Mouse (Mus musculus): ENCODE measurements around the gene Ttll4. TPM values are rescaled to one million over a fixed set of nuclear protein-coding genes. Genes with fewer than 3 reads are reported as not detected.

Gene Ttll4
- total RNA-seq, 2 experiments from 2014 or later: 14.1 to 23.3 TPM

DNA sequence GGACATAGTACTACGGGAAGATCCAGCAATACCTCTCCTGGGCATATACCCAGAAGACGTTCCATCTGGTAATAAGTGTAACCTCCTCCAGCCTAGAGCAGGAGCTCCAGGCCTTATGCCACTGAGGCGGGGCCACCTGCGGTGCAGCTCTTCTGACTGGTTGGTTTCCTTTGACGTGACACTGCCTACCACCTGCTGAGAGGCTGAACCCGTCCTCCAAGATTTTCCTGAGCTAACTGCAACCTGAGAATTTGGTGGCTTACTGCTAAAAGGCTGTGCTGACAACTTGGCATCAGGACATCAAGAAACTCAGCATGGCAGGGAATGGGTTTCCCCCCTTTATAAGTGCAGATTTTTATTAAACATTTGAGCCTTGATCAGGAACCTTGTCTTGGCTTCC, 48.0 kb downstream of the Ttll4 start:
- no peak for DNase-seq (ENCODE audit: low spot score in 2 of 2)

DNA sequence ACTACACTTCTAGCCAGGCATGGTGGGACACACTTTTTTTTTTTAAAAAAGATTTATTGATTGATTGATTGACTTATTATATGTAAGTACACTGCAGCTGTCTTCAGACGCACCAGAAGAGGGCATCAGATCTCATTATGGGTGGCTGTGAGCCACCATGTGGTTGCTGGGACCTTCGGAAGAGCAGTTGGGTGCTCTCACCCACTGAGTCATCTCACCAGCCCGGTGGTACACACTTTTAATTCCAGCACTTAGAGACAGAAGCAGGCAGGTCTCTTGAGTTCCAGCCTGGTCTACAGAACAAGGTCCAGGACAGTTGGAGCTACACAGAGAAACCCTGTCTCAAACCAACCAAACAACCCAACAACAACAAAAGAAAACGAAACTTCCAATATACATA, 50.5 kb downstream of the Ttll4 start:
- no peak for DNase-seq (ENCODE audit: low spot score in 2 of 2)

DNA sequence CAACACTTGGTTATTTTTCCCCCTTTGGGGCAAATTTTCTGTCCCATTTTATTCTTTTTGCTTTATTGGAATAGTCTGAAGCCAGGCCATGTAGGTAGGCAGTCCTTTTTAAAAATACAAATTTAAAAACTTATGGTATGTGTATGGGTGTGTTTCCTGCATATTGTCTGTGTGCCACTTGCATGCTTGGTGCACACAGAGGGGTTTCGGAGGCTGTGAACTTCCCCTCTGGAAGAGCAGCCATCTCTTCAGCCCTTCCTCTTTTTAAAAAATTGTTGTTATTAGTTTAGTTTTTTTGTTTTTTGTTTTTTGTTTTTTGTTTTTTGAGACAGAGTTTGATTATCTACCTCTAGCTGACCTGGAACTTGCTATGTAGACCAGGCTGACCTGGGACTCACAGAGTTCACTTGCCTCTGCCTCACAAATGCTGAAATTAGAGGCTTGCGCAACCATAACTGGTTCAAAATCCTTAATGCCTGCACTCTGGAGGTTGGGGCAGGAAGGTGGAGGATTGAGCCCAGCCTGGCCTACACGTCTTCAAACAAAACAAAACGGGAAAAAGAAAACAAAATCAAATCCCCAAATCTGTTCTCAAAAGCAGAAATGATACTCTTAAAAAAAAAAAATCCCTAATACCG, 51.0 kb downstream of the Ttll4 start:
- no peak for DNase-seq (ENCODE audit: low spot score in 2 of 2)

DNA sequence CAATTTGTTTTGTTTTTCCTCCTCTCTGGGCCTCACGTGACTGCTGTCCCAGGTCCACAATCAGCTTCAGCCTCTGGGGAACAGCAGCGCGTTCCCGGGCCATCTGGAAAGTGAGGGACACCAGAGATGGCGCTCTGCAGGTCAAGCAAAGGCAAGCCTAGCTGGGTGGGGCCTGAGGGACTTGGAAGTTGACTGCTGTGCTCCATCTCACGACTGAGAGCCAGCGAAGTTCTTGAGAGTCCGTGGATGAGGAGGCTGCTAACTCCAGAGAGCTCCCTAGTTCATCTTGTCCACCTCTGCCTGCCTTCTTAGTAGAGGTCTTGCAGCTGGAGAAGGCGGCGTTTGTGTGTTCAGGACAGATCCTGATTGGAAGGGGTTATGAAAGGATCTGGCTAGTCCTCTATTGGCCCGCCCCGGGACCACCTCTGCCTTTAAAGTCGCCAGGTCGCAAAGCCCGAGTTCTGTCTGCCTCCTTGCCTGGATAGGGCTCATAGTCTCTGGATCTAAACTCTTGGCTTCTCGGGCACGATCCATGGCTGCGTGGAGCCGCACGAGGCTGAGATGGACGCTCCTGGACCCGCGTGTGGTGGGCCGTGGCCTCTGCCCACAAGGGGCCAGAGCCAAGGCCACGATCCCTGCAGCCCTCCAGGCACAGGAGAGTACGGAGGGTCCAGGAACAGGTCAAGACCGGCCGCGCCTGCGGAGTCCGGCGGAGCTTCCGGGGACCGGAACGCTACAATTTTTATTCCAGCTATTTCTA, 51.7 kb downstream of the Ttll4 start, which contains the start of gene Cyp27a1:
TSS of gene Cyp27a1 (plus strand) at position 476 of the 760 bp plus-strand sequence.
- DNase-seq (ENCODE audit: low spot score in 2 of 2): peak; percentile 40 to 62

DNA sequence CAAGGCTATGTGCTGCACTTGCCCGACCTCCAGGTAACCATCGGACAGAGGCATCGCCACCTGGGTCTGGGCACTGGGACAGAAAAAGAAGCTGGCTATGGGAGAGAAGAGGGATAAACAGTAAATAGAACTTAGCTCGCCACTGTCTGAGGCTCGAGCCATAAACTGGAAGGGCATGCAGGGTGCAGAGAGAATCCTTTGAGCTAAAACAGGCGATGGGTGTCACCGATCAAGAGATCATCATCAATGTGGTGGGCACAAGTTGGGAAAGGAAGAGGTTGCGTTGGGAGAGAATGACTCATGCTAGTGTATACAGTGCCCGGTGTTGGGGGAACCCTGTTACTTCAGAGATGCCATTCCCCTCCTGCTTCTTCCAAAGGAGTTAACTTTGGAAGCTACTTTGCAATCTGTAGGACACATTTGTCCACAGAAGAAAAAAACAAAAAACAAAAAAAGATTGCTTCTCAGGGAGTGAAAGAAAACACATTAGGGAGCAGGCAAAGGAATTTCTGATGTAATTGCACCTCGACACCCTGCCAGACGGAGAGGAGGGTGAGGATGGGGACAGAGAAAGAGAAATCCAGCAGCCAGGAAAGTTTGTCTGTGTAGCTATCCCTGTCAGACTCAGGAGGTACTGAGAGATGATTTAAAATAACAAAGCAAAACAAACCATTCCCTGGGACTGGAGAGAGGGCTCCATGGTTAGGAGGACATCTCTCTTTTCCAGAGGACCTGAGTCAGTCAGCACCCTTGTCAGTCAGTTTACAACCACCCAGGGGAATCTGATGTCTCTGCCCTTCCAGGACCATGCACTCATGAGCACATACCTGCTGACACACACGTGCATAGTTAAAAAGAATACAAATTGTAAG, 52.5 kb downstream of the Ttll4 start:
- no peak for DNase-seq (ENCODE audit: low spot score in 2 of 2)

DNA sequence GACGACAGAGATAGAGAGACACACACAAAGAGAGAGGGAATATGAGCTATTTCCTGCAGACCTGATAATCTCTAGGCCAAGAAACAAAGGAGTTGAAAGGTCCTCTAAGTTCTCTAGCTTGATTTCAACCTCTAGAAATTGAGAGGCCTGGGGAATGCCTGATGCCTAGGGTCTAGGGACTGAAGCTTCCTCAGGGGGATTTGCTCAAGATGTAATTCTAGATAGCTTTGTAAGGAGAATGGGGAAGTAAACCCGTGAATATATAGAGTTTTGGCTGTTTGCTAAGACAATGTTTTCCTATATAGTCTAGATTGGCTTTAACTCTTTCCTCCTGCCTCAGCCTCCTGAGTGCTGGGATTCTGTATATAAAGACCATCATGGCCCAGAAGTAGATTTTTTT, 53.4 kb downstream of the Ttll4 start:
- no peak for DNase-seq (ENCODE audit: low spot score in 2 of 2)

DNA sequence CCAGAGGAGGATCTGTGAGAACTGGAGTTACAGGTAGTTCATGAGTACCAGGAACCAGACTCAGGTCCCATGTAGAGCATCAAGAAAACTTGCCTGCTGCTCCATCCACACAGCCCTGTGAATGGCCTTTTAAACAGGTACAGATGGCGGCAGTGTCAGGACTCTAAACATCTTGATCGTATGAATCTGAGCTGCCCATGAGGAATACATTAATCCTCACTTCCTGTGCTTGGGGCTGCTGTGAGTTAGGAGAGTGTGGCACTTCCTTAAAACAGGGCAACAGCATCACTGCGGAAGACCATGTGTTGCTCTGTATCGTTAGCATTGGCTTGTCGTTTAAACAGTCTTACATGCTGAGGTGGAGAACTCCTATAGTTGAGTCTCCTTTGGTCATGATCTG, 53.9 kb downstream of the Ttll4 start:
- DNase-seq (ENCODE audit: low spot score in 2 of 2): no peak

DNA sequence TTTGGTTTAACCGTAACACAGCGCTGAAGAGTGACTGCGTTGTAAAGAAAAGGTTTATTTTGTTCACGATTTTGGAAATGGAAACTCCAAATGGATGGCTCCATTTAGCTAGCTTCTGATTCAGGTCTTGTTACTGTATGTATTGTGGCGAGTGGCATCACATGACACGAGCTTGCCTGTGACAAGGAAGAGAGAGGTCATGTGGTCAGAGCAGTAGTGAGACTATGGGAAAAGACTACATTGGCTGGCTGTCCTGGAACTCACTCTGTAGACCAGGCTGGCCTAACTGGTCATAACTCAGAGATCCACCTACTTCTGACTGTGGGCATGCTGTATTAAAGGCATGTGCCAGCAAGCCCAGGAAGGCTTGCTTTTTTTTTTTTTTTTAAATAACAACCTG, 54.3 kb downstream of the Ttll4 start:
- DNase-seq (ENCODE audit: low spot score in 2 of 2): no peak

DNA sequence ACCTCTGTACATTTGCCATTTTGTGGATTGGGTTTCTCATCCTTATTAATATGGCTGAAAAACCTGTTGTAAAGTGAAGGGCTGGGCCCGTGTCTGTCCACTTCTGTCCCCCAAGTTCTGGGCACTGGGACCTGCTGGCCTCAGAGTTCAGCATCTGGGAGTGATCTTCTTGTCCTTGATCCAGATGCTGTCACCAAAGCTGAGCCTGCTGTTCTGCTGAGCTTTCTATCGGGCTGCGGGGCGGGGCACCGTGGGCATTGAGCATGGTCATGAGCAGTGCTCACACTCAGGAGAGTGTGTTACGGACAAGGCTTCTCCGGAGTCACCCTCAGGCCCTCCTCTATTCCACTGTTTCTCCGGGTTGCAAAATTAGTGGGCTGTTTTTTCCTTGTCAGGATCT, 56.6 kb downstream of the Ttll4 start:
- no peak for DNase-seq (ENCODE audit: low spot score in 2 of 2)

DNA sequence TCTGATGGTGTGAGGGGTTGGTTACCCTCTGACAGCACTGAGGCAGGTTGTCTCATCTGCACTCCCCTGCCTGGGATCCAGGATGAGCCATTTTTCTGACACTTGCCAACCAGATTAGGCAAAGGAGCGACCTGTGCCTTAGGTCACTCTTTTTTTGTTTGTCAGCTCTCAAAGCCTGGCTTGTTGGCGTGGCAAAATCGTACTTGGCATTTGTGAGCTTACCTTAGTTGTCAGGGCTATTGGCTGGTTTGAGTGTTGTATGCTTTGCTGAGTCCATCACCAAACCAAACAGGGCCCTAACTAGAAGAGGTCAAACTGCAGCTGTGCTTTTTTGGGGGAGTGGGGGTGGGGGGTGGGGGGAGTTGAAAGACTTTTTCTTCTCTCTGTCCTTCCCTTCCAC, 57.7 kb downstream of the Ttll4 start:
- DNase-seq (ENCODE audit: low spot score in 2 of 2): no peak

DNA sequence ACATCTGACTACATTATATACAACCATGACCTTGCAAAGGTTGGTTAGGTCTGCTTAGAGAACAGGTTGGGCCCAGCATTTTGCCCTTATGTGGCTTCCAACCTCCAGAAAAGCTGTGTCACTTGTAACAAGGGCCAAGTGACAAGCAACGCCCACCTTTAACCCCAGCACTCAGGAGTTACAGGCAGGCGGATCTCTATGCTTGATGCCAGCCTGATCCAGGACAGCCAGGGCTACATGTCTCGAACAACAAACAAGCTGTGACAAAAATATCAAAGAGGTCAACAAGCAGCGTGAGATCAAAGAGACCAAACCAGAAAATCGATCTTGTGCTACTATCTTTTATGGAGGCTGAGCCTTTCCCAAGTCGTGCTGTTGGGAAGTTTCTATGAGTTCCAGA, 60.1 kb downstream of the Ttll4 start:
- no peak for DNase-seq (ENCODE audit: low spot score in 2 of 2)

DNA sequence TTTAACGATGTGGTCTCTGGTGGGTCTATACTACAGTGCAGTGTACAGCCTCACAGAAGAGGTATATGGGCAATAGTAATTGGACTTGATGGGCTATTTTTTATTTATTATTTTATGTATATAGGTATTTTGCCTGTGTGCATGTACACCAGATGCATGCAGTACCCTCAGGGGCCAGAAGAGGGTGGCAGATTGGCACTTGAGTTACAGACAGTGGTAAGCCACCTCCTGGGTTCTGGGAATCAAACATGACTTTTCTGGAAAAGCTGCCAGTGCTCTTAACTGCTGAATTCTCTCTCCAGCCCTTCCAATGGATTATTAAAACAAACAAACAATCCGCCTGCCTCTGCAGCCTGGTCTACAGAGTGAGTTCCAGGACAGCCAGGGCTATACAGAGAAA, 62.2 kb downstream of the Ttll4 start:
- DNase-seq (ENCODE audit: low spot score in 2 of 2): no peak

DNA sequence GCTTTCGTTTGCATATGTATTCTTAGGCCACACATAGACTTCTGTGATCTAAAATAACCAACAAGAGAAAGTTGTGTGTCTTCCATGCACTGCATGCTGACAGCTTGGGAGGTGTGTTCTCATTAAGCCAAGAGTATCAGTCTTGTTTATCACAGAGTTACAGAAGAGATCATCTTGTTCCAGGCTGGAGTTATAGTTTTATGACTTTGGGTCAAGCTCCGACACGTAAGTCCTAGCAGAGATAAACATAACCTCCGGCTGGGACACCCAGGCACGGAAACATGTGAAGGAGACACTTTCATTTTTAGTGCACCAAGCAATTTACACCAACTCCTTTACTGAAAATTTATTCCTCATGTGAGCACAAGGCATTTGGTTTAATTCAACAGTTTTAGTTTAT, 64.6 kb downstream of the Ttll4 start:
- no peak for DNase-seq (ENCODE audit: low spot score in 2 of 2)

DNA sequence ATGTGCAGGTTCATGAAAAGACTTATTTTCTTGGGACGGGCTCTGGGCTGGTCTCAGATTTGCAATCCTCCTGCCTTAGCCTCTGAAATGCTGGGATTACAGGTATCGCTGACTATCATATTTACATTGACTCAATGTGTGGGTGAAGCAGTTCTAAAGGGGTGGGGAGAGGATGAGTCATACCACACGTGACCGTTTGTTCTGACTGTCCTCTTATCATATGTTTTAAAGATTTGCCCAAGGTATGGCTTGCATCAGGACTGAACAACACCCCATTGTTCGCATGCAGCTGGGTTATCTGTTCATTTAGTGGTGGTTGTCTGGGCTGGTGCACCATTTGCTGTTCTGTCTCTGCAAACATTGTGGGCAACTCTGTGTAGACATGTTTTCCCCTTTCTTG, 65.1 kb downstream of the Ttll4 start:
- DNase-seq (ENCODE audit: low spot score in 2 of 2): no peak

DNA sequence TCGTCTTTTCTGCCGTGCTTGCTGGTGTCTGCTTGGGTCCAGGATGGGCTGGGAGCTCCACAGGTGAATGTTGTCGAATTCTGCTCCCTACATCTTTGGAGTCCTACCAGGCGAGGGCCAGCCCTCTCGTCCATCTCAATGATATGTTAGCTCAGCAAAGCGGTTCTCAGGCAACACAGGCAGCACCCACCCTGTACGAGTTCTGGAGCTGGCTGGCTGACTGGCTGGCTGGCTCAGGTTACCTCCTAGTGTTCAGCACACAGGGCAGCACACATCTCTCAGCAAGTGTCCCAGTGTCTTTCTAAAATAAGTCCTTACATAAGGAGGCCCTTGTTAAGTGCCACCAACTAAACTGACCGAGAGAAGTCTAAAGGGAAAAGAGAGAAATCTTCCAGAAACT, 66.9 kb downstream of the Ttll4 start:
- no peak for DNase-seq (ENCODE audit: low spot score in 2 of 2)

DNA sequence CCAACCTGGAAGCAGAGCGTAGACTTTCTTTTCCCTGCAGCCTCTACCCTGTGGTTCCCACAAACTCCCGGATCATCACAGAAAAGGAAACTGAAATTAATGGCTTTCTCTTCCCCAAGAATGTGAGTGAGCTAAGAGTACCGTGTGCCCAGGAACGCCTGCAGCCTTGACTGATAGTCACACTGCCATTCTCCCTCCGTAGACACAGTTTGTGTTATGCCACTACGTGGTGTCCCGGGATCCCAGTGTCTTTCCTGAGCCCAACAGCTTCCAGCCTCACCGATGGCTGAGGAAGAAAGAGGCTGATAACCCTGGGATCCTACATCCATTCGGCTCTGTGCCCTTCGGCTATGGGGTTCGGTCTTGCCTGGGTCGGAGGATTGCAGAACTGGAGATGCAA, 75.4 kb downstream of the Ttll4 start:
- no peak for DNase-seq (ENCODE audit: low spot score in 2 of 2)

DNA sequence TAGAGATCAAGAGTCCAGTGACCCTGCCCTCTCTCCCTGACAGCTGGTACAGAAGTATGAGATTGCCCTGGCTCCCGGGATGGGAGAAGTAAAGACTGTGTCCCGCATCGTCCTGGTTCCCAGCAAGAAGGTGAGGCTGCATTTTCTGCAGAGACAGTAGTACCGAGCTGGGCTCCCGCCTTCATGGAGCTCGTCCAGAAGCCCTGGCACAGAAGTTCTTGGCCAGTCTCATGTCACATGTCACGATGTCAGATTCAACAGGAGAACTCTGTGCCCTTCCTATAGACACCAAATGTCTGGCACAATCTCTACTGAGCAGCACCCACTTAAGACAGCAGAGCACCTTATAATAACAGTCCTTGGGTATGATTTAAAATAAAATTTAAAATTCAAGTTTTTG, 76.0 kb downstream of the Ttll4 start:
- no peak for DNase-seq (ENCODE audit: low spot score in 2 of 2)

DNA sequence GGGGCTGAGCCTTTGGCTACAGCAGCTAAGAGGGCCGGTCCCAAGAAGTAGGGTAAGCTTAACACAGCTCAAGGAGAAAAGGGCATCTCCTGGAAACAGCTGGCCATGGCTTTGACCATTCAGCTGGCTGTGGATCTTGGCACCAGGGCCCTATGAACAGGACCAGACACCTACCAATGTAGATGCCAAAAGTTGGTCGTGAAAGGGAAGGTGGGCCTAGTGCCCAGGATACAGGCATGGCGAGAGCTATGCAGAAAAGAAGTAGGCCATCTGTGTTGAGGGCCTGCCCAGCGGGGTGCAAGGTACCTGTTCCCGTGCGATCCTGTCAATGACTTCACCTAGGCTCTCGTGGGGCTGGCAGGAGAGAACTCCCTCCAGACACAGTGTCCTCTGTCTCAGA, 79.3 kb downstream of the Ttll4 start:
- DNase-seq (ENCODE audit: low spot score in 2 of 2): no peak

DNA sequence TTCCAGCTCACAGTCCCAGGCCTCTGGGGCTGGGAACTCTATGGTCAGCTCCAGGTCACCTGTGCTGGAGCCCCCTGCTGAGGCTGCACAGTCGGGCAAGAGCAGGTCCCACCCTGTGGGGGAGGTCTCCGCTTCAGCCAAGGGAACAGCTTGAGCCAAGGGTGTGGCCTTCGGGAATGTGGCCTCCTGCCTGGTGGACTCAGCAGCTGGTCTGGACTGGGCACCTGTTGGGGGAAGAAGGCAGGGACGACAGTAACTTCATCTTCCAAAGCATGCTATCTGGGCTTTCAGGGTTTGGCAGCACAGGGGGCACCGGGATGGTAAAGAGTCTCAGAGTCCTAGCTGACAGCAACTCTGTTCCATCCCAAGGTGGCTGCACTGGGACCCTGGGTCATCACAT, 85.8 kb downstream of the Ttll4 start:
- no peak for DNase-seq (ENCODE audit: low spot score in 2 of 2)

DNA sequence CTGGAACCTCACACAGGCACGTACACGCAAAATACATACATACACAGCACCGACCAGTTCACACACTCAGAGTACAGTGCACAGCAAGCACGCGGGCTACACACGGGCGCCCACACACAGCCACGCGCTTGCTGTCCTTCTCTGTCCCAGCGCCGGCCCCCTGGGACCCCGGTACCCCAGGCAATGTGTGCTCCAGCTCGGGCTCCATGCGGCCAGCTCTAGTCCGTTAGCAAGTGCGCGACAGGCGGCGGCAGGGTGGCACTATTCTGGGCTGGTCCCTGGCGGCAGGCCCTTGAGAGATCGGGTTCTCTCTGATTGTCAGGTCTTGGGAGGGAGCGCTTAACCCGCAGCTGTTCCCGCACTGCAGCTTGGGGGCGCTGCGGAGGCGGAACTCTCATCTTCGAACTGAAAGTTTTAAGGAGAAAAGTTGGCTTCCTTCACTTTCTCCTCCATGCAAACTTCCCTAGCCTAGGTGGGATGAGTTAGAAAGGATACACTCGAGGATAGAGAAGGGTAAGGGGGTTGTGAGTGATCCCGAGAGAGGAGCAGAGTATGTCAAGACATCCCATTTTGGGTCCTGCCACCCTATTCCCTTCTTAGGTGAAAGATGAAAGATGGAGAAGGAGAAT, 87.2 kb downstream of the Ttll4 start, which contains the start of gene Prkag3:
TSS of gene Prkag3 (minus strand) at position 579 of the 629 bp plus-strand sequence.
- peak; percentile 45 to 60 for DNase-seq (ENCODE audit: low spot score in 2 of 2)

DNA sequence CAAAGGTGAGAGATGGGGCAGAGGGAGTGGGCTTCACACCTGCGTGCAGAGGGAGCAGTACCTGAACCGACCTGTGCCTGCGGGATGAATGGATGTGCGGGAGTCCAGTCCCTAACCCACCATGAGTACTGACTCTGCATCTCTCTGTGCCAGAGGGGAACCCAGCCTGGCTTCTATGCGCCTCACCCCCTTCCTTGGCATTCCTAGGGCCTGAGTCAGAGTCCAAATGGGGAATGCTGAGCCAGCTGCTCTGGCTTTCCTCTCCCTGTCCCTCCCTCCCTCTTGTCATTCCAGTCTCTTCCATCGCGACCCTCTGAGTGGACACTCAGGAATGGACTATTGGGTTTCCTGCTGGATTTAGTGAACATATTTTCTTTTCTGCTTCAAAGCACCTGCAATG, 87.8 kb downstream of the Ttll4 start:
- peak; percentile 27 to 38 for DNase-seq (ENCODE audit: low spot score in 2 of 2)

Measured in adrenal gland, adult 18-20 months (tissue).